Mouse (Mus musculus): ENCODE results near the gene Wnt7b.

The Wnt7b gene

GRCm38 (mm10) chr15:85582356-85582910 is at the start of gene Wnt7b:
Wnt7b (minus strand) TSS chr15:85582473.
- no peak for DNase-seq (ENCODE audit: low read depth, low spot score)

GRCm38 (mm10) chr15:85631591-85631990 is 49.3 kb upstream of the Wnt7b start:
- no peak for DNase-seq (ENCODE audit: low read depth, low spot score)

- no peak for DNase-seq (ENCODE audit: low read depth, low spot score)
These were observed 47.8 kb upstream of the Wnt7b start for GRCm38 (mm10) chr15:85629924-85630545.

GRCm38 (mm10) chr15:85625666-85626279 is 43.5 kb upstream of the Wnt7b start:
- DNase-seq (ENCODE audit: low read depth, low spot score), result no peak

- no peak for DNase-seq (ENCODE audit: low read depth, low spot score)
These were observed 39.9 kb upstream of the Wnt7b start for GRCm38 (mm10) chr15:85622213-85622612.

DNA sequence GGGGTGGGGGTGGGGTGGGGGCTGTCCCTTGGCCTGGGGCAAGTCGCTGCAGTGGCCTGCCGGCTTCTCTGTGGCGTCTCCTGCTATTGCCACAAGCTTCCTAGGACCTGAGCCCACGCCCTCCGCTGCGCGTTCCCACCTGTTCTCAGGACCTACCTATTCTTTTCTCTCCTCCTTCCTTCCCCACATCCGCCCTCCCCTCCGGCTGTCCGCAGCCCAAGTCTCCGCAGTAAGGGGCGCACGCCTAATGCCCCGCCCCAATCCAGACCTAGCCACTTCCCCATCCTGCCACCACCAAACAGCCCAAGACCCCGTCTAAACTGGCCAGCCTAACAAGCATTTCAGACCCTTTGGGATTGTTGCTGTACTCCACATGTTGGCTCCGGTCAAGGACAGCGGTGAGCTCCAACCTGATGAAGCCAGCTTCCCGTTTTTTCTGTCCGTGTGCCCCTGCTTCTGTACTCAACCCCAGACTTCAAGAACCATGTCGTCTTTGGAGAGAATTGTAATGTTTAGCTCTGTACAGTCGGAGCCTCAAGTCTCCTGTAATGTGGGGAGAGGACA is 33.3 kb upstream of the Wnt7b start:
- DNase-seq (ENCODE audit: low read depth, low spot score), result no peak

- no peak for DNase-seq (ENCODE audit: low read depth, low spot score)
These were observed 32.8 kb upstream of the Wnt7b start for GRCm38 (mm10) chr15:85615075-85615474.

DNA sequence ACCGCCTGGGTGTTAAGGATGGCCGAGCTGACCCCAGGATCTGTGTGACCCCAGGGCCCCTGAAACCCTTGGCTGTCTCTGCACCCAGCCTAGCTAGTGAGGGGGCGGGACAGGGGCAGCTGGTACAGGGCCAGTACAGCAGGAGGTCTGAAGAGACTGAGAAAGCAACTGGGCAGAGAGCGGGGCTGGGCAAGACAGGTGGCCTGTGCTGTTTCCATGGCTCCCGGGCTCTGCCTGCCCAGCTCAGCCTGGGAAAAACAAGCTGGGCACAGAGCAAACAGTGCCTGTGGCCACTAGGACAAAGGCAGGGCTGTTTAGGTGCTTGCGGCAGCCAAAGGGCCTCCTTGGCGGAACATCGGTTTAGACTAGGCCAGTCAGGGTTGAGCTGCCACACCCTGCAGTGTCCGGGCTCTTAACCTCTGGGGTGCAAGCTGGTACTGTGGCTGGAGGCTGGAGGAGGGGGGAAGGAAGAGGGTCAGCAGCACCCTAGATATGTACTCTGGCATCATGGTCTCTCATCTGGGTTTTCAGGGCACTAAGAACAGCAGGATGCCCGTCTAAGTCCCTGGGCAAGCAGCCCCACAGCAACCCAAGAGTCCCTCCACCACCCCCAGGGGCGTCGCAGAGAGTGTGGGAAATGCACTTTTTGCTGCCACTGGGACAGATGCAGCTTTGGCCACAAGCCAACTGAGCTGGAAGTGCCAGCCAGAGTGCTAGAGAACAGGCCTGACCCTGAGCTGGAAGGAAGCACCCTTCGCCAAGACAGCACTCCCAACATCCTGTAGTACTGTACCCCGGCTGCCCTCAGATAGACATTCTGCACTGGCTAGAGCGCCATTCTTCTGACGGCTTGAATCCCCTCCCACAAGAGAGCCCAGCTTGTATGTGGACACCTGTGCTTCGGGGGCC is 31.3 kb upstream of the Wnt7b start:
- no peak for DNase-seq (ENCODE audit: low read depth, low spot score)

GRCm38 (mm10) chr15:85612660-85613357 is 30.5 kb upstream of the Wnt7b start:
- DNase-seq (ENCODE audit: low read depth, low spot score), result no peak

GRCm38 (mm10) chr15:85611701-85612520 is 29.6 kb upstream of the Wnt7b start:
- DNase-seq (ENCODE audit: low read depth, low spot score), result peak; percentile 94

DNA sequence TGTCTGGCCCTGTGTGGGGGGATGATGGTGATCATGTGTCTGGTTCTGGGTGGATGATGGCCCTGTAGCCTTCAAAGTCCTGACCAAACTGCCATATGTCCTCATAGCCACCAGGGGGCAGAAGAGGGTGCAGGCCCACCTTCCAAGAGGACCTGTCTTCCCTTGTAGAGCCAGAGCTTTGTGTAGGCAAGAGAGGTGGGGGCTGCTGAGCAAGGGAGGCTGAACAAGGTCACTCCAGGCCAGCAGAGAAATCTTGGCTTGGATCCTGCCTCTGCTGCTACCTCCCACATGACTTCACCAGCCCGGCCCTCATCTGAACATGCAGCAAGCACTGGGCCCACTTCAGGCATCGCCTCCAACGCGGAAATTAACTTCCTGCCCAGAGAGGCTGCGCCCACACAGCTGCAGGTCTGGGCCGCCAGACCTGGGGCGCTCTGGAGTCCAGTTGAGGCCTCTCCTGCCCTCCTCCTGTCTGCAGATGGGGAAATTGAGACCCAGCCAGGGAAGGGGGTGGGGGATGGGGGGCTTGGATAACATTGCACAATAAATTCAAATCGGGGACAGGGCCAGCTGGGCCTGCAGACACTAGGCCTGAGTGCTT is 28.4 kb upstream of the Wnt7b start:
- DNase-seq (ENCODE audit: low read depth, low spot score), result peak; percentile 98

GRCm38 (mm10) chr15:85610120-85610519 is 27.8 kb upstream of the Wnt7b start:
- DNase-seq (ENCODE audit: low read depth, low spot score), result no peak

DNA sequence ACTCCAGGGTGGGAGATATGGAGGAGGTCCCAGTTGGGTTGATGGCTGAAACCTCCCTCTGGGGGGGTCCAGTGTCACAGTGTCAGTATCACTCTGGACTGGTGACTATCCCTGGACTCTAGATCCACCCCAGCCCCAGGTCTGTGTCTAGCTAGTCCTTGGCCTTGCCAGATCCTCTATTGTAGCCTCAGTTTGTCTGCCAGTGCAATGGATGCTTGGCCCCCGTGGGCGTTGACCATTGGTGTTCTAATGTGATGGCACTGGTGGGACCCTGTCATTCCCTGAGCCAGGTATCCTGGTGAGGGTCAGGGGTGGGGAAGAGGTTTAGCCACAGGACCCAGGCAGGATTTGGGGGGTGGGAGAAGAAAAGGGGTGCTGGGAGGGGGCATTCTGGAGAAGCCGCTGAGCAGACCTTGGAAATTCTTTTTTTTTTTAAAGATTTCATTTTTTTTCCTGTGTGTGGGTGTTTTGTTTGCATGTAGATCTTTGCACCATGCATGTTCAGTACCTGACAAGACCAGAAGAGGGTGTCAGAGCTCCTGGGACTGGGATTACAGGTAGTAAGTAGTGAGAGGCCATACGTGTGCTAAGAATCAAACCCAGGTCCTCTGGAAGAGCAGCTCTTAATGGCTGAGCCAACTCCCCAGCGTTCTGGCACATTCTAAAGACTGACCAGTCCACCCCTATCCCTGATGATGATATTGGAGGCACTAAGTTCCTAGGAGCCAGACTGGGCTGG is 27.2 kb upstream of the Wnt7b start:
- DNase-seq (ENCODE audit: low read depth, low spot score), result no peak

DNA sequence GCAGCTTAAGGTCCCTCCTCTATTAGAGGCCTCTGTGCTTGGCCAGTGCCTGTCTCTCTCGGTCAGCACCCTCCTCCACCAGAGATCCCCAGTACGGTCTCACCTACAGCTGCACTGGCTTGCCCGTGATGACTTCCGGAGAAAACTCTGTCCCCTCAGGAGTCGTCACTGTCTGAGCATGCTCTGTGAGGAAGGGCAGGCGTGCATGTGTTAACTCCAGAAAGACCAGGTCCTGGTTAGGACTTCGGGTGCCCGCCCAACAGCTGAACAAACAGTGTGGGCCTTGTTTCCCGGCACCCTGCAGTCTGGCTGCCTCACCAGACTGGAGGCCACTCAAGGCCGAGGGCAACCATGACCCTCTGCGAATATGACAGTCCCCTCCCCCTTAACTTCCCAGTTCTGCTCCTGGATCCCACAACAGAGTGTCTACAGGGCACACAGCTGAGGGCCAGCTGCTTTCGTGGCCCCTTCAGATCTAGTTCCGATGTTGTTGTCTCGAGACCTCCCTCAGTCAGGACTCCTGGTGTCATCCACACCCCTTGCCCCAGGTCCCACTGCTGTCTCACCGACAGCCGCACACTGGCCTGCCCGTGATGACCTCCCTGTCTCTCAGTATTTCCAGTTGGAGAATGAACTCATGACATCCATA is 23.8 kb upstream of the Wnt7b start:
- DNase-seq (ENCODE audit: low read depth, low spot score), result peak; percentile 47

DNA sequence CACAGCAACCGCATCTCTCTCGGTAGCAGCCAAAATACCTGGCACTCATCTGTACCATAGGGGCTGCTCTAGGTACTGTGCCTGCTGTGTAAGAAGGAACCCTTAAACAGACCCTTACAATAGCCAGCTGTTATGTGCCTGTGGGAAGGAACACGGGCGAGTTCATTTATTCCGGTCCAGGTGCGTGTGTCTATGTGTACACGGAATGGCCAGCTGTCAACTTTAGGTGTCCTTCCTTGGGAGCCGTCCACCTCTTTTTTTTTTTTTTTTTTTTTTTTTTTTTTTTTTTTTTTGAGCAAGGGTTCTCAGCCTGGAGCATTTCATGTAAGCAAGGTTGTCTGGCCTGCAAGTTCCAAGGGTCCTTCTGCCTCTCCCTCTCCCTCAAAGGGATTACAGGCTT is 22.7 kb upstream of the Wnt7b start:
- no peak for DNase-seq (ENCODE audit: low read depth, low spot score)

- DNase-seq (ENCODE audit: low read depth, low spot score), result no peak
These were observed 22.2 kb upstream of the Wnt7b start for GRCm38 (mm10) chr15:85604507-85604906.

GRCm38 (mm10) chr15:85603422-85603821 is 21.1 kb upstream of the Wnt7b start:
- peak; percentile 48 for DNase-seq (ENCODE audit: low read depth, low spot score)

DNA sequence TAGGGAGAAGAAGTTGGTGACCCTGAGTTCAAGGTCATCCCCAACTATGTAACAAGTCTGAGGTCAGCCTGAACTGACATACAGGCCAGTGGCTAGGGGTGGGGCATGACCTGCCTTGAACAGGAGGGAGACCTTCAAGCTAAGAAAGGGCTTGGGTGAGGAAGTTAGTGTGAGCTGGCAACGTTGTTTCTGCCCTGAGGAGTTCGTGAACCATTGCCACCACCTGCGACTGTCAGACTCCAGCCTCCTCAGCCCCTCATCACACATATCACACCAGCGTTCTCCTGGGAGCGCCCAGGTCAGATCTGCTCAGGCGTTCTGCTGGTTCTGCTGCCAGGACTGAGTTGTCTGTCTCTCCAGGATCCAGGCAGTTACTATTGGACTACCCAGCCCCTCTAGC is 20.5 kb upstream of the Wnt7b start:
- no peak for DNase-seq (ENCODE audit: low read depth, low spot score)

DNA sequence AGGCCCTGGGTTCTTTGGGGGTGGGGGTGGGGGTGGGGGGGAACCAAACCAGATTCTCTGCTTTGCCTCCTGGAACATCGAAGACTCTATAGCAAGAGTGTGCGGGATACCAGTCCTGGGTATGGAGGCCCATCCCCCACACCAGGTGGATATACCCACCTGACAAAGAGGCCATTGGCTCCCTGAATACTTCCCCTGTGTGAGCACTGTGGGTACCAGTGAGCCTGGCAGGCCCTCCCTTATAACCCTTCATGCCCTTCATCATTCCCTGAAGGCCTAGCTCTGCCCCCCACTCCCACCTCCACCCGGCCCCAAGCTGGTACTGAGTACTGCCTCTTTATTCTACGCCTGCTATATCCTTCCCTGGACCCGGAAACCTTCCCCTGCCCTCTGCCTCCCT is 19.7 kb upstream of the Wnt7b start:
- DNase-seq (ENCODE audit: low read depth, low spot score), result no peak

All from skeletal muscle tissue, adult 2 months (tissue).